Mouse (Mus musculus): ENCODE measurements around the gene Cct6b.
"Not testable (repeated sequence)": the region's sequence is repeated elsewhere in the genome, so short reads cannot be mapped to it uniquely, and the experiment has no call there.

DNA sequence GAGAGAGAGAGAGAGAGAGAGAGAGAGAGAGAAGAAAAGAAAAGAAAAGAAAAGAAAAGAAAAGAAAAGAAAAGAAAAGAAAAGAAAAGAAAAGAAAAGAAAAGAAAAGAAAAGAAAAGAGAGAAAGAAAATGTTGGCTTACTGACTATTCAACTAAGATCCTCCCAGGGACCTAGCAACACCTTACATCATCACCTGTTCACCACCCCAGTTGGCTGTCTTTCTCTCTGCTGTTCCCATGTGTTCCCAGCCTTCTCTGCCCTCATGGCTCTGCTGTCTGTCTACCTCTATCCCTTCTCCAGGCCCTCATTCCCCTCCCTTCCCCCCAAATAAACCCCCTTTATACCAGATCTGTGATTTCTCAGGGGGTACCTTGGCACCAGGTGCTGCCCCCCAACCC is 69.2 kb downstream of the Cct6b start:
- not testable (repeated sequence) for TF ChIP-seq CTCF, POLR2A (IDR thresholded peaks at IDR 0.05; ENCODE audit: extremely low read depth, insufficient read depth, low read length)

Measured in cortical plate, adult 2 months (tissue).